Mouse (Mus musculus) C2C12 (cell line): ENCODE measurements at regions not wholly inside any gene's neighbourhood (a gene's known extent, or its start where the extent isn't known, plus 50 kb on each side); places are given as distances from the start of the nearest gene placed in this dataset.

ENCODE experiments used
- CEBPB ChIP-seq: IDR thresholded peaks from one replicate; pipeline ENCODE4 v1.6.1; 2011; ENCODE audit warnings: low read depth, mild to moderate bottlenecking, control low read depth, moderate library complexity
- CTCF ChIP-seq: IDR thresholded peaks from one replicate; pipeline ENCODE4 v1.5.1; 2011; ENCODE audit not compliant: control insufficient read depth, insufficient read depth, insufficient read length
- FOSL1 ChIP-seq: IDR thresholded peaks from one replicate; pipeline ENCODE4 v1.8.0; 2011; ENCODE audit warnings: mild to moderate bottlenecking, low read length; ENCODE audit not compliant: poor library complexity, insufficient read depth, severe bottlenecking
- MYOD1 ChIP-seq: IDR thresholded peaks from one replicate; pipeline ENCODE4 v1.6.1; 2011; ENCODE audit warnings: low read depth; ENCODE audit not compliant: control insufficient read depth, insufficient read length
- MYOG ChIP-seq: IDR thresholded peaks from one replicate; pipeline ENCODE4 v1.6.1; 2011; ENCODE audit not compliant: control insufficient read depth, insufficient read length; ENCODE audit errors: extremely low read depth
- USF1 ChIP-seq: IDR thresholded peaks from one replicate; pipeline ENCODE4 v1.6.1; 2011; ENCODE audit warnings: low read depth, mild to moderate bottlenecking, control low read depth, moderate library complexity

DNA sequence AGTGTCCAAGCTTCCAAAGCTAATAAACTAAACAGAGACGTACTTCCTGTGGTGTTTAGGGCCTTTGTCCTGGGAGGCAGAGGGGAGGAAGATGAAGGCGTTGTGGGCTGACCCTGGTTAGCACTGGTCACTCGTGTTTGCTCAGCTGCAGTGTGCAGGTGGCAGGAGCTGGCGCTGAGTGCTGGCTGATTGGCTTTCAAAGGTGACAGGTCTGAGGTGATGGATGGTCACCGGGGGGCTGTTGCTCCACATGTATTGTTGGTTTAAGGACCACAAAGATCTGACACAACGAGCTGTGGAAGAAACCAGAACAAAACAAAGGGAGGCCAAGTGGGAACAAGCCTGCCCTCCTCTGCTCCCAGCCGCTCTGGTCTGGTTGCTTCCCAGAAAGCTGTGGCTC, 320.1 kb downstream of the Rps24 start:
- TF ChIP-seq CTCF (no peak), FOSL1 (no peak), MYOD1 (no peak), USF1 (no peak), CEBPB (no peak), MYOG (no peak)
